Mouse (Mus musculus) cerebellum, postnatal 36 days (tissue): ENCODE data around the gene Scn1a.
A peak's percentile ranks its signal among the peaks of the same experiment; 100 is the strongest.

Source experiments
- DNase-seq, 2 experiments: peaks; one replicate each; pipeline ENCODE4 v3.0.0; 2021 to 2022; ENCODE audit warnings: mixed read lengths in 2 of 2

The Scn1a gene

DNA sequence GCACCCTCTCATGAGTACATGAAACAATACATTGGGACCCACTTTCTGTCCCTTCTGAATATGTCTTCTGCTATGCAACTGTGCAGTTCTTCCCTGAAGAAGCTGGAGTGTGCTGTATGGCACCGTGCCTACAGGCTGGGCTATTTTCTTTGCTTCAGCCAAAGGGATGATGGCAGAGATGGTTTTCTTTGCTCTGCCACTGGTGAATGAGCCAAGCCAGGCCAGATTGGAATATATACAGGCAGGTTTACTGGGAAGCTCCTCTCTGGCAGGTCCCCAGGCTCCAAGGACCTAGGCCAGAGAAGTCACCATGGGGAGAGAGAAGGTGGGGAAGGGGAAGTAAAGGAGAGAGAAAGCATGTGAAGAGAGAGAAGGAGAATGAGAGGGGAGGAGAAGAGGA lies 200.3 kb downstream of the Scn1a start:
- DNase-seq, result peak; percentile 11 to 38

DNA sequence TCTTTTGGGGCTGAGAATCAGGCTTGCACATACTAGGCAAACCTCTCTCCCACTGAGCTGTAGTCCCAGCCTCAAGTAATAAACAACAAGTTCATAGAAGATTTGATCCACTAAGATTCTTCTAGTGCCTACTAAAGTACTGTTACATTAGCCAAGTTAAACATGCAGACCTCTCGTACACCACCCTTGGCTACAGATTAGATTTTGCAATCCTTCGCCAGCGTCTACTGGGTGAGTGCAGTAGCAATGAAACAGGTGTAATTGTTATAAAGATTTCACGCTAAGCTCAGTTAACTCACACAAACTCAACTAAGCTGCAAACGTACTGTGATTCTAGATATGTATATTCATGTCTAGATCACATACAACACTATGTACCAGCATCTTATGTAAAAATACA lies 201.8 kb downstream of the Scn1a start:
- DNase-seq, result no peak

DNA sequence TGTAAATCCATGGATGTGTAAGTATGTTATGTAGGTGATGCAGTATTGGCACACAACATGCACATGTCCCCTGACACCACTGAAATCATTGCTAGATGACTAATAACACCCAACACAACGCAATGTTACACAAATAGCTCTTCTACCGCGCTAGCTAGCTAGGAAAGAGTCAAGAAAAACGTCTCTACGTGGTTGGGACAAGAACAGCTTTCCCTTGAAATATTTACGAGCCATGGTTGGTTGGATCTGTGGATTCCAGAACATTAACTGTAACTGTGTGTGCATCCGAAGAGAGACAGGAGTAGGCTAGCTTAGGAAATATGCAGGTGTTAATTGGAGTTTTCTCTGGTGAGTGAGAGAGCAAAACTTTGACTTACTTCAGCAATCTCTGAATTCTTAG lies 219.7 kb downstream of the Scn1a start:
- no peak for DNase-seq
